Mouse (Mus musculus) lung, postnatal 0 days (tissue): ENCODE measurements around the gene Lrrc74a. TPM values are rescaled to one million over a fixed set of nuclear protein-coding genes. Genes with fewer than 3 reads are reported as not detected.

Source experiments
- ATAC-seq: fragments of 200-750 bp; cut with Nextera tagmentation; 2 replicates; pipeline ENCODE4 v1.8.0; 2017; ENCODE audit warnings: moderate library complexity
- DNase-seq: peaks from one replicate; pipeline ENCODE4 v3.0.0-alpha.2; 2016; ENCODE audit warnings: low spot score
- H3K27ac ChIP-seq: fragments of 300-500 bp; sonication (generic); 2 replicates; pipeline ENCODE4 v1.5.1; 2014; ENCODE audit warnings: antibody characterized with exemption, mild to moderate bottlenecking, low read length, mixed read lengths
- H3K27me3 ChIP-seq: fragments of 300-500 bp; sonication (generic); replicated peaks from 2 replicates; pipeline ENCODE4 v1.6.1; 2014; ENCODE audit warnings: low read length, mixed read lengths; ENCODE audit not compliant: insufficient read depth
- H3K36me3 ChIP-seq: fragments of 300-500 bp; sonication (generic); 2 replicates; pipeline ENCODE4 v1.6.1; 2014; ENCODE audit warnings: low read length, mixed read lengths; ENCODE audit not compliant: insufficient read depth
- H3K4me1 ChIP-seq: fragments of 300-500 bp; sonication (generic); 2 replicates; pipeline ENCODE4 v1.6.1; 2014; ENCODE audit warnings: antibody characterized with exemption, low read depth, low read length, mixed read lengths; ENCODE audit not compliant: insufficient read depth
- H3K4me2 ChIP-seq: fragments of 300-500 bp; sonication (generic); replicated peaks from 2 replicates; pipeline ENCODE4 v1.6.1; 2014; ENCODE audit warnings: low read depth, mild to moderate bottlenecking, low read length, moderate library complexity, mixed read lengths
- H3K4me3 ChIP-seq: fragments of 300-500 bp; sonication (generic); 2 replicates; pipeline ENCODE4 v1.5.1; 2014; ENCODE audit warnings: low read depth, low read length
- H3K9ac ChIP-seq: fragments of 300-500 bp; sonication (generic); replicated peaks from 2 replicates; pipeline ENCODE4 v1.6.1; 2014; ENCODE audit warnings: low read depth, mild to moderate bottlenecking
- H3K9me3 ChIP-seq: fragments of 300-500 bp; sonication (generic); 2 replicates; pipeline ENCODE4 v1.6.1; 2016; ENCODE audit warnings: low read length, mixed read lengths
- CTCF ChIP-seq: IDR thresholded peaks from 2 replicates; pipeline ENCODE4 v1.5.1; 2016; ENCODE audit warnings: antibody characterized with exemption, mild to moderate bottlenecking
- EP300 ChIP-seq: IDR thresholded peaks from 2 replicates; pipeline ENCODE4 v1.6.1; 2016; ENCODE audit warnings: antibody characterized with exemption, mild to moderate bottlenecking, control low read depth
- WGBS: fragments of 180-500 bp; shearing (Covaris S2); extraction: QIAGEN DNeasy Blood & Tissue Kit; methylation state at CpG from one replicate; pipeline ENCODE4 v1.1.7; 2014; 5-methylcytosine and 5-hydroxymethylcytosine counted together
- polyA plus RNA-seq: library from polyadenylated mRNA; unstranded; fragments of >200 nt; fragmentation: Nextera tagmentation; extraction: Ambion mirVana; gene quantifications from 2 replicates; pipeline ENCODE4 v1.2.1, GENCODE M21; 2015

Lrrc74a gene
- polyA plus RNA-seq, 1 experiment from 2014 or later, result not detected

- Histone ChIP-seq H3K4me1 (peaks cover 35% of the 10 kb centered on the region), H3K27ac (peak overlapping the region; percentile 92), H3K4me2 (no peak overlapping the region; the same call in 1 of the 2 replicates), H3K27me3 (no peaks in the 10 kb centered on the region), H3K9ac (peak overlapping the region; percentile 21; the same call in 1 of the 2 replicates), H3K36me3 (no peaks in the 10 kb centered on the region), H3K4me3 (no peak overlapping the region), H3K9me3 (no peaks in the 10 kb centered on the region)
- no peak for ATAC-seq
- 30% methylated on average over 4 of the region's 4 CpGs for WGBS
- DNase-seq, result no peak
- no peak for TF ChIP-seq EP300
- TF ChIP-seq CTCF, result no peak
Measured at GRCm38 (mm10) chr12:86800336-86800735, 66.2 kb downstream of the Lrrc74a start.

GRCm38 (mm10) chr12:86800765-86801147 lies 66.6 kb downstream of the Lrrc74a start:
- peak; percentile 74 for ATAC-seq
- peak overlapping the region; percentile 48 for H3K4me2 ChIP-seq
- no peak for TF ChIP-seq CTCF
- peak; percentile 71 for TF ChIP-seq EP300
- H3K4me1 ChIP-seq, result peaks cover 37% of the 10 kb centered on the region
- H3K36me3 ChIP-seq, result no peaks in the 10 kb centered on the region
- H3K9ac ChIP-seq, result peak overlapping the region; percentile 21
- DNase-seq, result peak; percentile 96
- no peaks in the 10 kb centered on the region for H3K9me3 ChIP-seq
- H3K27ac ChIP-seq, result peak overlapping the region; percentile 92
- H3K4me3 ChIP-seq, result no peak overlapping the region
- 2% methylated on average over 7 of the region's 7 CpGs for WGBS
- no peaks in the 10 kb centered on the region for H3K27me3 ChIP-seq

DNA sequence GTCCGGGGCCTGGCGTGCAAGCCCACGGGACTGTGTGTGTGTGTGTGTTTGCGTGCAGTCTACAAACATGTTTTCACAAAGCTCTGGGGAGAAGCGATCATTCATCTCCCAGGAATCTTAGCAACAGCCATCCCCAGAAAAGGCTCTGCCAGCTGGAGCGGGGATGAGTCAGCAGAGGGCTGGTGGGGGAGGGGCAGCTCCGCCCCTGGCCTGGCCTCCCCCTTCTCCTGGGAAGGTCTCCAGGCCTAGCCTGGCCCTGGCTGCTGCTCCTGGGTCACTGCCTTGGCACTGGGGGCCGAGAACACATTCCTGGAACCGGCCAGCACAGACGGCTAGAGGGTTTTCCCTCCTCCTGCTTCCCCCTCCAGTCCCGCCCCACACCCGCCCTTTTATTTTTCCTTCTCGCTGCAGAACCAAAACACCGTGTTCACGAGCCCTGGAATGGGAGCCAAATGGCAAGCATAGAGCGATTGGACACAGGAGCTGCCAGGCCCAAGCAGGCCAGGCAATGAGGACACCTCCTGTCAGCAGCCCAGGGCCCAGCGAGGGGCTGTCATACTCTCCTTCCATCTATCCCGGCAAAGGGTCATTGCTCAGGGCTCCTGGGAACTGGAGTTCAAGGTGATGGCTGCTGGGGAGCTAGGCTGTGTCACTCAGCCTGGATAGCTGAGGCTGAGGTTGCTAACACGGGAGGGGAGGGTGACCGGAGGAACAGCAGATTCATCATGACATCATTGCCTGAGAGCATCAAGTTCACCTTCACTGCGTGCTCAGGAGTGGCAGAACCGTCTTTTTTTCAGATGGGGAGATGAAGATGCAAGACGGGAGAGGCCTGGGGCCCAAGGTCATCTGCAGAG lies 67.2 kb downstream of the Lrrc74a start:
- H3K4me2 ChIP-seq, result peak overlapping the region; percentile 48
- peak; percentile 88 for ATAC-seq
- H3K4me3 ChIP-seq, result 0 out of 2 replicates have a peak overlapping the region, but pooled peaks have one; percentile 4
- WGBS, result 2% methylated on average over 23 of the region's 23 CpGs
- no peaks in the 10 kb centered on the region for H3K9me3 ChIP-seq
- peak overlapping the region; percentile 92 for H3K27ac ChIP-seq
- no peak for TF ChIP-seq CTCF
- no peak; the same call in 1 of the 2 replicates for TF ChIP-seq EP300
- peaks cover 43% of the 10 kb centered on the region for H3K4me1 ChIP-seq
- peak overlapping the region; percentile 34; the same call in 1 of the 2 replicates for H3K9ac ChIP-seq
- no peaks in the 10 kb centered on the region for H3K36me3 ChIP-seq
- peak; percentile 96 for DNase-seq
- no peaks in the 10 kb centered on the region for H3K27me3 ChIP-seq

DNA sequence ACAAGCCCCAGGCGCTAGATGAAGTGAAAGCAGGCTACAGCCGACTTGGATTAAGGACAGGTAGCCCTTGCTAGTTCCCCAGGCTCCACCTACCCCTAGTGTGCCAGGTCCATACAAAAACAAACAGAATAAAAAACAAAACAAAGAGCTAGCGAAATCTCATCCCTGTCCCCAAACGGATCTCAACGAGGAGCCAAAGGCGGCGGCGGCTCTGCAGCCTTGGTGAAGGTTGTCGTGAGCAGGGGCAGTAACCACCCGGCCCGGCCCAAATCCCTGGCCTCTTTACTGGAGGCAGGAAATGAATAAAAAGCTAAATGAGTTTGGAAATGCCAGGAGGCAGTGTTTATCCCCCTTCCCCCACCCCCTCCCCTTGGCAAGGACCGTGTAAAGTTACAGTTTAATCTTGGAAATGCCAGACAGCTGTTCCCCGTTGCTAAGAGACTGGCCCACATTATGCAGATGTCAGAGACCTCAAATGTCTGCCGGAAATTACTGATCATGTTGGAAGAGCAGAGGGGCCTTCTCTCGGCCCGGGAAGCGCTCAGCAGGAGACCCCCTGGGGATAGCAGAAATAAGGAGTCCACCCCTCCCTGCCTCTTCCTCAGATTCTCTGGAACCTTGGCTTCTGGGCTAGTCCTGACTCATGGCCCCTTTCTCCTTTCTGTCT lies 68.0 kb downstream of the Lrrc74a start:
- no peaks in the 10 kb centered on the region for H3K9me3 ChIP-seq
- 0 out of 2 replicates have a peak overlapping the region, but pooled peaks have one; percentile 4 for H3K4me3 ChIP-seq
- H3K27ac ChIP-seq, result peak overlapping the region; percentile 92
- no peak for TF ChIP-seq CTCF
- TF ChIP-seq EP300, result no peak
- H3K4me1 ChIP-seq, result peaks cover 44% of the 10 kb centered on the region
- DNase-seq (peak; percentile 91), ATAC-seq (peak; percentile 31)
- H3K36me3 ChIP-seq, result no peaks in the 10 kb centered on the region
- 0 out of 2 replicates have a peak overlapping the region, but pooled peaks have one; percentile 34 for H3K9ac ChIP-seq
- no peaks in the 10 kb centered on the region for H3K27me3 ChIP-seq
- WGBS, result 6% methylated on average over 17 of the region's 17 CpGs
- peak overlapping the region; percentile 48 for H3K4me2 ChIP-seq

- Histone ChIP-seq H3K4me1 (peaks cover 44% of the 10 kb centered on the region), H3K4me3 (no peak overlapping the region), H3K9ac (no peak overlapping the region), H3K9me3 (no peaks in the 10 kb centered on the region), H3K27ac (peak overlapping the region; percentile 92), H3K27me3 (no peaks in the 10 kb centered on the region), H3K36me3 (no peaks in the 10 kb centered on the region), H3K4me2 (no peak overlapping the region)
- no peak for TF ChIP-seq CTCF
- TF ChIP-seq EP300, result no peak
- no peak for ATAC-seq
- 50% methylated on average over 2 of the region's 3 CpGs for WGBS
- no peak for DNase-seq
Measured at GRCm38 (mm10) chr12:86802899-86803298, 68.7 kb downstream of the Lrrc74a start.

- TF ChIP-seq EP300 (no peak), CTCF (peak; percentile 56)
- H3K4me1 ChIP-seq, result peaks cover 44% of the 10 kb centered on the region
- H3K9ac ChIP-seq, result no peak overlapping the region
- no peak for ATAC-seq
- H3K27ac ChIP-seq, result peak overlapping the region; percentile 63
- H3K9me3 ChIP-seq, result no peaks in the 10 kb centered on the region
- DNase-seq, result peak; percentile 65
- no peaks in the 10 kb centered on the region for H3K36me3 ChIP-seq
- H3K4me2 ChIP-seq, result no peak overlapping the region
- 34% methylated on average over 5 of the region's 6 CpGs for WGBS
- no peak overlapping the region for H3K4me3 ChIP-seq
- no peaks in the 10 kb centered on the region for H3K27me3 ChIP-seq
Measured at GRCm38 (mm10) chr12:86803651-86804307, 69.6 kb downstream of the Lrrc74a start.
